Mouse (Mus musculus): ENCODE data around the gene Ints13. TPM values are rescaled to one million over a fixed set of nuclear protein-coding genes. Genes with fewer than 3 reads are reported as not detected.

Ints13 gene
- polyA plus RNA-seq, 1 experiment from 2014 or later = 93.7 TPM

GRCm38 (mm10) chr6:146500771-146501170 lies 76.9 kb downstream of the Ints13 start:
- ATAC-seq (ENCODE audit: low FRiP score) (no peak), DNase-seq (ENCODE audit: low spot score) (no peak)
- H3K9me3 ChIP-seq (ENCODE audit: control insufficient read depth, low read length) = no peaks in the 10 kb centered on the region
- H3K36me3 ChIP-seq (ENCODE audit: control insufficient read depth, insufficient read depth, low read length) = no peaks in the 10 kb centered on the region
- H3K4me1 ChIP-seq (replicated peaks; ENCODE audit: control insufficient read depth, insufficient read depth, low read length) = no peaks in the 10 kb centered on the region
- peaks cover 4% of the 10 kb centered on the region; the same call in 1 of the 2 replicates for H3K27me3 ChIP-seq (ENCODE audit: control insufficient read depth, insufficient read depth, low read length)
- whole genome bisulfite sequencing = 72% methylated on average over 5 of the region's 5 CpGs
- no peak overlapping the region for H3K9ac ChIP-seq (ENCODE audit: low read depth, low read length)
- H3K4me2 ChIP-seq (replicated peaks; ENCODE audit: low read depth, low read length) = no peak overlapping the region
- no peak overlapping the region for H3K27ac ChIP-seq (ENCODE audit: low read depth, low read length)
- no peak overlapping the region for H3K4me3 ChIP-seq (ENCODE audit: low read depth, low read length)

- WGBS = 74% methylated on average over 6 of the region's 6 CpGs
- H3K9ac ChIP-seq (ENCODE audit: low read depth, low read length) = no peak overlapping the region
- no peak for DNase-seq (ENCODE audit: low spot score)
Measured at GRCm38 (mm10) chr6:146500206-146500605, 77.4 kb downstream of the Ints13 start.

More at GRCm38 (mm10) chr6:146500206-146500605, 77.4 kb downstream of the Ints13 start:
- no peak overlapping the region for H3K27ac ChIP-seq (ENCODE audit: low read depth, low read length)
- H3K9me3 ChIP-seq (ENCODE audit: control insufficient read depth, low read length) = no peaks in the 10 kb centered on the region
- H3K4me1 ChIP-seq (replicated peaks; ENCODE audit: control insufficient read depth, insufficient read depth, low read length) = no peaks in the 10 kb centered on the region
- H3K4me3 ChIP-seq (ENCODE audit: low read depth, low read length) = no peak overlapping the region
- no peaks in the 10 kb centered on the region for H3K36me3 ChIP-seq (ENCODE audit: control insufficient read depth, insufficient read depth, low read length)
- H3K27me3 ChIP-seq (ENCODE audit: control insufficient read depth, insufficient read depth, low read length) = peaks cover 4% of the 10 kb centered on the region; the same call in 1 of the 2 replicates
- no peak overlapping the region for H3K4me2 ChIP-seq (replicated peaks; ENCODE audit: low read depth, low read length)
- no peak for ATAC-seq (ENCODE audit: low FRiP score)

Other genes starting within 250 kb of the Ints13 start
- gene Itpr2, start 75.6 kb downstream of the Ints13 start, polyA plus RNA-seq (2014; fragmentation: Nextera tagmentation; extraction: Ambion mirVana) = 4.2 and 5.9 TPM in 2 replicates
- 79.8 and 85.1 TPM in 2 replicates for gene Fgfr1op2, start 632 bp downstream of the Ints13 start, polyA plus RNA-seq (2014; fragmentation: Nextera tagmentation; extraction: Ambion mirVana)
- 125 and 132 TPM in 2 replicates for gene Med21, start 64.7 kb upstream of the Ints13 start, polyA plus RNA-seq (2014; fragmentation: Nextera tagmentation; extraction: Ambion mirVana)
- 25.8 and 27.8 TPM in 2 replicates for gene Tm7sf3, start 65.0 kb upstream of the Ints13 start, polyA plus RNA-seq (2014; fragmentation: Nextera tagmentation; extraction: Ambion mirVana)
- 19.4 and 20.1 TPM in 2 replicates for gene Stk38l, start 147.2 kb upstream of the Ints13 start, polyA plus RNA-seq (2014; fragmentation: Nextera tagmentation; extraction: Ambion mirVana)
- gene Arntl2, start 218.2 kb upstream of the Ints13 start, polyA plus RNA-seq (2014; fragmentation: Nextera tagmentation; extraction: Ambion mirVana) = 1.7 and 2.8 TPM in 2 replicates

Data from hindbrain, embryonic 11.5 days (tissue).